Mouse (Mus musculus) MEL (cell line): ENCODE data around the gene Gm11060. TPM values are rescaled to one million over a fixed set of nuclear protein-coding genes. Genes with fewer than 3 reads are reported as not detected.

Experiments
- DNase-seq: peaks from one replicate; pipeline ENCODE4 v3.0.0; 2011; ENCODE audit warnings: low read depth, low spot score
- H3K27ac ChIP-seq: 2 replicates; pipeline ENCODE4 v1.5.1; 2012; ENCODE audit warnings: low read depth, mild to moderate bottlenecking, control low read depth, low read length, moderate library complexity; ENCODE audit not compliant: control insufficient read depth
- H3K27me3 ChIP-seq, 2 experiments: fragments of 150-350 bp in 1 of 2; sonication (generic) in 1 of 2; 2 replicates each; pipeline ENCODE4 v1.6.1; 2012; ENCODE audit warnings: low read length in 2 of 2, mild to moderate bottlenecking in 2 of 2, improper control_type of control experiment in 1 of 2, moderate library complexity in 1 of 2; ENCODE audit not compliant: insufficient read depth in 2 of 2, control insufficient read depth in 1 of 2
- H3K36me3 ChIP-seq, 2 experiments: 2 replicates each; pipeline ENCODE4 v1.6.1; 2012 to 2014; ENCODE audit warnings: low read length in 2 of 2, improper control_type of control experiment in 1 of 2, inconsistent platforms in 1 of 2, mild to moderate bottlenecking in 1 of 2; ENCODE audit not compliant: insufficient read depth in 2 of 2, control insufficient read depth in 1 of 2
- H3K4me1 ChIP-seq, 2 experiments: fragments of 150-350 bp in 1 of 2; sonication (generic) in 1 of 2; 2 replicates each; pipeline ENCODE4 v1.6.1; 2012; ENCODE audit warnings: low read length in 2 of 2, improper control_type of control experiment in 1 of 2, mild to moderate bottlenecking in 1 of 2; ENCODE audit not compliant: insufficient read depth in 2 of 2, control insufficient read depth in 1 of 2
- H3K4me3 ChIP-seq, 2 experiments: fragments of 150-350 bp in 1 of 2; sonication (generic) in 1 of 2; 2 replicates each; pipeline ENCODE4 v1.5.1; 2012; ENCODE audit warnings: low read depth in 2 of 2, low read length in 2 of 2, mild to moderate bottlenecking in 2 of 2, moderate library complexity in 2 of 2, control low read depth in 1 of 2, improper control_type of control experiment in 1 of 2; ENCODE audit not compliant: control insufficient read depth in 1 of 2, insufficient read depth in 1 of 2
- H3K79me2 ChIP-seq: 2 replicates; pipeline ENCODE4 v1.6.1; 2012; ENCODE audit warnings: mild to moderate bottlenecking, low read length, moderate library complexity; ENCODE audit not compliant: control insufficient read depth, poor library complexity, insufficient read depth
- H3K9ac ChIP-seq: 2 replicates; pipeline ENCODE4 v1.6.1; 2012; ENCODE audit warnings: low read depth, mild to moderate bottlenecking, control low read depth, low read length, moderate library complexity; ENCODE audit not compliant: control insufficient read depth, poor library complexity, severe bottlenecking
- H3K9me3 ChIP-seq: fragments of 150-350 bp; sonication (generic); replicated peaks from 2 replicates; pipeline ENCODE4 v1.6.1; 2012; ENCODE audit warnings: mild to moderate bottlenecking, low read length, improper control_type of control experiment, moderate library complexity; ENCODE audit not compliant: insufficient read depth
- BHLHE40 ChIP-seq: IDR thresholded peaks from 2 replicates; pipeline ENCODE4 v1.6.1; 2012; ENCODE audit warnings: low read depth, mild to moderate bottlenecking, inconsistent platforms, low read length, improper control_type of control experiment, borderline replicate concordance
- CHD1 ChIP-seq: IDR thresholded peaks from 2 replicates; pipeline ENCODE4 v1.6.1; 2012; ENCODE audit warnings: low read depth, mild to moderate bottlenecking, inconsistent platforms, low read length, improper control_type of control experiment
- CHD2 ChIP-seq: IDR thresholded peaks from 2 replicates; pipeline ENCODE4 v1.6.1; 2011; ENCODE audit warnings: low read length, improper control_type of control experiment
- ELF1 ChIP-seq: IDR thresholded peaks from 2 replicates; pipeline ENCODE4 v1.6.1; 2014; ENCODE audit warnings: low read depth, mild to moderate bottlenecking, inconsistent platforms, low read length, improper control_type of control experiment, moderate library complexity
- EP300 ChIP-seq, 2 experiments: IDR thresholded peaks; 2 replicates each; pipeline ENCODE4 v1.6.1; 2011; ENCODE audit warnings: improper control_type of control experiment in 2 of 2, low read length in 2 of 2, low read depth in 1 of 2, mild to moderate bottlenecking in 1 of 2
- GABPA ChIP-seq: IDR thresholded peaks from 2 replicates; pipeline ENCODE4 v1.6.1; 2012; ENCODE audit warnings: low read depth, mild to moderate bottlenecking, inconsistent platforms, low read length, improper control_type of control experiment, moderate library complexity
- HCFC1 ChIP-seq: IDR thresholded peaks from 2 replicates; pipeline ENCODE4 v1.6.1; 2012; ENCODE audit warnings: low read depth, mild to moderate bottlenecking, inconsistent platforms, low read length, improper control_type of control experiment, moderate library complexity
- JUND ChIP-seq: IDR thresholded peaks from 2 replicates; pipeline ENCODE4 v1.6.1; 2011; ENCODE audit warnings: low read depth, mild to moderate bottlenecking, improper control_type of control experiment, low read length
- MAFK ChIP-seq: IDR thresholded peaks from 2 replicates; pipeline ENCODE4 v1.6.1; 2011; ENCODE audit warnings: low read depth, mild to moderate bottlenecking, low read length, improper control_type of control experiment, borderline replicate concordance
- MEF2A ChIP-seq: IDR thresholded peaks from 2 replicates; pipeline ENCODE4 v1.6.1; 2014; ENCODE audit warnings: low read depth, mild to moderate bottlenecking, inconsistent platforms, low read length, improper control_type of control experiment; ENCODE audit not compliant: poor library complexity, insufficient replicate concordance, severe bottlenecking; ENCODE audit errors: extremely low read depth
- MXI1 ChIP-seq: IDR thresholded peaks from 2 replicates; pipeline ENCODE4 v1.6.1; 2011; ENCODE audit warnings: mild to moderate bottlenecking, low read depth, low read length, improper control_type of control experiment
- MYB ChIP-seq: IDR thresholded peaks from 2 replicates; pipeline ENCODE4 v1.6.1; 2011; ENCODE audit warnings: mild to moderate bottlenecking, low read depth, low read length, improper control_type of control experiment
- NRF1 ChIP-seq: IDR thresholded peaks from 2 replicates; pipeline ENCODE4 v1.6.1; 2014; ENCODE audit warnings: low read depth, mild to moderate bottlenecking, inconsistent platforms, low read length, improper control_type of control experiment, moderate library complexity; ENCODE audit not compliant: poor library complexity, insufficient read depth, severe bottlenecking
- POLR2A ChIP-seq, 2 experiments: IDR thresholded peaks; 2 replicates each; pipeline ENCODE4 v1.6.1; 2011 to 2012; ENCODE audit warnings: low read length in 2 of 2, mild to moderate bottlenecking in 2 of 2, control low read depth in 1 of 2, improper control_type of control experiment in 1 of 2, low read depth in 1 of 2, moderate library complexity in 1 of 2; ENCODE audit not compliant: control insufficient read depth in 1 of 2, insufficient read depth in 1 of 2, poor library complexity in 1 of 2
- RCOR1 ChIP-seq: IDR thresholded peaks from 2 replicates; pipeline ENCODE4 v1.6.1; 2012; ENCODE audit warnings: low read depth, mild to moderate bottlenecking, inconsistent platforms, low read length, improper control_type of control experiment
- SIN3A ChIP-seq: IDR thresholded peaks from 2 replicates; pipeline ENCODE4 v1.6.1; 2012; ENCODE audit warnings: low read length, improper control_type of control experiment, inconsistent platforms
- TAL1 ChIP-seq: IDR thresholded peaks from 2 replicates; pipeline ENCODE4 v1.6.1; 2012; ENCODE audit warnings: mild to moderate bottlenecking, inconsistent platforms, low read length, moderate library complexity, mixed read lengths
- TBP ChIP-seq: IDR thresholded peaks from 2 replicates; pipeline ENCODE4 v1.8.0; 2011; ENCODE audit warnings: low read depth, low read length, improper control_type of control experiment
- UBTF ChIP-seq: IDR thresholded peaks from 2 replicates; pipeline ENCODE4 v1.6.1; 2012; ENCODE audit warnings: low read depth, mild to moderate bottlenecking, inconsistent platforms, low read length, improper control_type of control experiment, moderate library complexity, borderline replicate concordance; ENCODE audit not compliant: insufficient read depth
- USF2 ChIP-seq, 2 experiments: IDR thresholded peaks; 2 replicates each; pipeline ENCODE4 v1.6.1; 2011 to 2012; ENCODE audit warnings: improper control_type of control experiment in 2 of 2, low read length in 2 of 2, borderline replicate concordance in 1 of 2, inconsistent platforms in 1 of 2, low read depth in 1 of 2, mild to moderate bottlenecking in 1 of 2; ENCODE audit not compliant: insufficient read depth in 1 of 2
- ZC3H11A ChIP-seq: IDR thresholded peaks from 2 replicates; pipeline ENCODE4 v1.6.1; 2012; ENCODE audit warnings: low read depth, mild to moderate bottlenecking, inconsistent platforms, low read length, improper control_type of control experiment
- ZKSCAN1 ChIP-seq: IDR thresholded peaks from 2 replicates; pipeline ENCODE4 v1.6.1; 2012; ENCODE audit warnings: low read depth, mild to moderate bottlenecking, inconsistent platforms, low read length, improper control_type of control experiment, moderate library complexity
- polyA plus RNA-seq, 2 experiments: library from polyadenylated mRNA; stranded (reverse) in 1 of 2; unstranded in 1 of 2; fragments of >175 nt in 1 of 2; fragments of >200 nt in 1 of 2; gene quantifications; 2 replicates each; pipeline versions ENCODE4 v1.2.1 to v1.2.4; 2012; ENCODE audit warnings: low replicate concordance in 2 of 2, low read depth in 1 of 2; ENCODE audit not compliant: insufficient read length in 2 of 2, insufficient read depth in 1 of 2, missing spikeins in 1 of 2
- total RNA-seq: library from RNA; depleted of rRNA; stranded (reverse); fragments of 300-350 nt; gene quantifications from 2 replicates; pipeline ENCODE4 v1.2.3, GENCODE M21; 2012

Gene Gm11060
- total and polyA plus RNA-seq, 3 experiments: not detected

DNA sequence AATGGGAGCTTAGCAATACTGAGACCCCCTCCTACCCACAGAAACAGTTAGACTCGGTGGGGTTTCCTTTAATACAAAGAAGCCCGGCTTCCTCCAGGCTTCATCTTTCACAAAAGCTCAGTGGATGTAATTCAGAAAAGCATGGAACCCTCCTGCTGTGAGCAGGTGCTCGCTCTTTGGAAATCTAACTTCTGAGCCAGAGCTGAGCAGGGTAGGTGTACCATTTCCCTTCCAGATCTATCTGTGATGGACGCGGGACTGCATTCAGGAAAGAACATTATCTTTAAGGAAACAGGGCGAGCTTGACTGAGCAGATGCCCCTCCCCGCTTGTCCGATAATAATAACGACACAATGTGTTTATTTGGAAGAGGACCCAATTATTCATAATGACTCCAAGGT, 22.3 kb downstream of the Gm11060 start:
- H3K27ac ChIP-seq: no peak overlapping the region
- H3K36me3 ChIP-seq: no peaks in the 10 kb centered on the region
- H3K9ac ChIP-seq: no peak overlapping the region
- TF ChIP-seq ZC3H11A: no peak
- no peak overlapping the region for H3K4me3 ChIP-seq
- no peak for DNase-seq
- H3K4me1 ChIP-seq: no peaks in the 10 kb centered on the region
- H3K9me3 ChIP-seq: no peaks in the 10 kb centered on the region
- peaks cover 9 to 10% of the 10 kb centered on the region in 2 experiments for H3K27me3 ChIP-seq
- no peaks in the 10 kb centered on the region for H3K79me2 ChIP-seq

DNA sequence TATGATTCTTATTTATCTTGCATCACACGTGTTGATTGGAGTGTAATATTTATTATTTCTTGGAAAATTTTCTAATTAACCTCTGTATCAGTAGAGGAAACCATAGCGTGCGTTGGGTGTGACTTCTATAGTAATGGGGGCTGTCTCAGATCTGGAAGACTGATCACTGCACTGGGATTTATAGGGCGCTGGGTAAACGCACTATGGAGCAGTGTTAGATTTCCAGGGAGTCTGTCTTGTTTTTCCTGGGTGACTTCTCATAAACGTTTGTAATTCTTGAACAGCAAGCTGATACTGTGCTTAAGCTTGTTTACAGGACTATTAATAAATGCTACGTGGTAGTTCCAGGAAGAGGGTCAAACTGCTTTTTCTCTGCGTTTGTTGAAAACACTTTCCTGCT, 25.9 kb downstream of the Gm11060 start:
- Histone ChIP-seq H3K36me3 (no peaks in the 10 kb centered on the region), H3K79me2 (no peaks in the 10 kb centered on the region), H3K9me3 (no peaks in the 10 kb centered on the region), H3K27ac (no peak overlapping the region), H3K4me3 (no peak overlapping the region), H3K4me1 (no peaks in the 10 kb centered on the region), H3K27me3 (peaks cover 4 to 8% of the 10 kb centered on the region in 2 experiments), H3K9ac (no peak overlapping the region)
- TF ChIP-seq POLR2A (IDR thresholded peaks at IDR 0.05; ENCODE audit: control insufficient read depth in 1 of 2, insufficient read depth in 1 of 2, low read depth in 1 of 2, low read length in 2 of 2, poor library complexity in 1 of 2) (no peak), ZKSCAN1 (no peak), TBP (no peak), UBTF (no peak), MAFK (no peak), HCFC1 (no peak)
- DNase-seq: no peak

DNA sequence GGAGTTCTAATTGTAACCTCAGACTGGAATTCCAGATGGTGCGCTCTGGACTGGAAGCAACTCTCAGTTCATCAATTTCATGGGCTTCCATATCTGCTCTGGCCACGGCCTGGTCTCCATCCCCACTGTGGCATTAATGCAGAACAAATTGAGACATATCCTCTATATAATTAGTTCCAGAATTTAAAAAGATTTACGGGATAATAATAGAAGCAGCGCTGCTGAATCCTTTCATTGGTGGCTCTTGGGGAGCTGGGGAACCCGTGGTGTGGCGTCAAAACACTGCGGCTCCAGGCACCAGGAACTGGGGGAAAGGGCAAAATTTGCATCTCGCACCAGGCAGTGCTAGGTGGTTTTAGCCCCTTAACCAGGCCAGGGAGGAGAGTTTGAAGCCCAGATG, 30.4 kb downstream of the Gm11060 start:
- Histone ChIP-seq H3K27ac (no peak overlapping the region), H3K4me3 (no peak overlapping the region), H3K9ac (no peak overlapping the region), H3K79me2 (no peaks in the 10 kb centered on the region), H3K27me3 (peaks cover 0 to 3% of the 10 kb centered on the region in 2 experiments; a peak in 1 of 4 replicates), H3K9me3 (no peaks in the 10 kb centered on the region), H3K4me1 (no peaks in the 10 kb centered on the region), H3K36me3 (no peaks in the 10 kb centered on the region)
- no peak for TF ChIP-seq GABPA
- no peak for TF ChIP-seq NRF1
- no peak for TF ChIP-seq USF2 (IDR thresholded peaks at IDR 0.05; ENCODE audit: borderline replicate concordance in 1 of 2, insufficient read depth in 1 of 2, low read depth in 1 of 2, low read length in 2 of 2)
- TF ChIP-seq TBP: no peak
- TF ChIP-seq JUND: no peak
- TF ChIP-seq POLR2A (IDR thresholded peaks at IDR 0.05; ENCODE audit: control insufficient read depth in 1 of 2, insufficient read depth in 1 of 2, low read depth in 1 of 2, low read length in 2 of 2, poor library complexity in 1 of 2): no peak
- TF ChIP-seq MXI1: no peak
- no peak for TF ChIP-seq BHLHE40
- TF ChIP-seq RCOR1: no peak
- no peak for TF ChIP-seq MYB
- no peak for TF ChIP-seq CHD1
- TF ChIP-seq TAL1: no peak
- TF ChIP-seq EP300 (IDR thresholded peaks at IDR 0.05; ENCODE audit: low read depth in 1 of 2, low read length in 2 of 2): no peak
- TF ChIP-seq MEF2A: no peak
- TF ChIP-seq SIN3A: no peak
- no peak for TF ChIP-seq CHD2
- no peak for TF ChIP-seq ELF1
- DNase-seq: no peak
